Mouse (Mus musculus): ENCODE results near the gene Hmox2. TPM values are rescaled to one million over a fixed set of nuclear protein-coding genes. Genes with fewer than 3 reads are reported as not detected.

Gene Hmox2
- total RNA-seq, 2 experiments from 2014 or later = 57.3 to 106 TPM

DNA sequence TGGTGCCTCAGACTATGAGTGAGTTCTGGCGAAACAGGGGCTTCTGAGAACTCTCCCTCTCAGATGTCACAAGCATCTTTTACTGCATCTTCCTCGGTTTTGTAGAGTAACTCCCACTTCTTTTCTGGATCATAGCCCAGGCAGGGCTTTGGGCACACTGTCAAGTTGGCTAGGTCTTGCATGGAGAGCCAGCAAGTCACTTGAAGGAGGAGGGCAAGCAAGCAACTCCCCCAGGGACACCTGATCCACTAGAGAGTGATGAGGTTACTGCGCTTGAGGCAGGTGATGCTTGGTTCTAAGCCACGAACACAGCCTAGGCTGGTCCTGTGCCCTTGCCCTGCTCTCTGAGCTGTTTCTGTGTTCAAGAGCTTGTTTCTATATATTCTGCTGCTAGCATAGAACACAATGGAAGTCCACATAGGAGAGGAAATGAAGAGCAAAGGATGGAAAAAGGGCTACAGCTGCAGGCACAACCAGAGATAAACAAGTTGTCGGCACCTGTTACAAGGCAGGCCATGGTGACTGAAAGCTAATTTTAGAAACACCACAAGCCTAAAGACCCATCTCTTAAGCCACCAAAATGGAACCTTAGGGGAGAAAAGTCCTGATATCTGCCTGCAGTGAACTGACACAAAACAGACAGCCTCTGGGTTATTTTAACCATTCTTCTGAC, 55.5 kb downstream of the Hmox2 start:
- peak; percentile 70 to 71 for DNase-seq

DNA sequence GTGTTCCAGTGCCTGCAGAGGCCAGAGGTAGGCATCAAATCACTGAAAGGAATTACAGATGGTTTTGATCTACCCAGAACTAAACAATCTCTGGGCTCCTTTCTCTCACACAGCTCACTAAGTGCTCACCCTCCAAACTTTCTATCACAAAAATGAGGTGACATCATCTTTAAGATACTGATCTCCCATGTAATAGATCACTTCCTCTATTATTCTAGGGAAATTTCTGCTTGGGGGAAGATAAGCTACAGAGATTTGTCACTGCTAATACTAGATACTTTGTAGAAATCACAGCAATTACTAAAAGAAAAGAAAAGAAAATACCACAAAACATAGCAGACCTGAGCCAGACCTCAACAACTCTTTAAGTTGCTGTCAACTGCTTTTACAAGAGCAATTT, 56.4 kb downstream of the Hmox2 start:
- no peak for DNase-seq

DNA sequence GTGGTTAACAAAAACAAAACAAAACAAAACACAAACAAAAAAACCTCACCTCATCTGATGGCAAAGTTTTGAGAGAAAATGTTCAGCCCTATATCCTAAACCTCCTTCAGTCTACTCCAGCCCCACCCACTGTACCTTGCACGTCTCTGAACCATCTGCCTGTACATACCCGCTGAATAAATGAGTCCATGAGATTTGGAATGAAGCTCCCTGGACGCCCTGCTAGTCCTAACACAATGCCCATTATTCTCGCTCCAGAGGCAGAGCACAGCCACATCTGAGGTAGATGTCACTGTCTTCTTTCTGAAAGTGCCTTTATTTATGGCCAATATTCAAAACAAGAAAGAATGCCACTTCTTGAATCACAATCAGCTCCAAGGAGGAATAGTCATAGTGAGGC, 59.5 kb downstream of the Hmox2 start:
- no peak for DNase-seq

DNA sequence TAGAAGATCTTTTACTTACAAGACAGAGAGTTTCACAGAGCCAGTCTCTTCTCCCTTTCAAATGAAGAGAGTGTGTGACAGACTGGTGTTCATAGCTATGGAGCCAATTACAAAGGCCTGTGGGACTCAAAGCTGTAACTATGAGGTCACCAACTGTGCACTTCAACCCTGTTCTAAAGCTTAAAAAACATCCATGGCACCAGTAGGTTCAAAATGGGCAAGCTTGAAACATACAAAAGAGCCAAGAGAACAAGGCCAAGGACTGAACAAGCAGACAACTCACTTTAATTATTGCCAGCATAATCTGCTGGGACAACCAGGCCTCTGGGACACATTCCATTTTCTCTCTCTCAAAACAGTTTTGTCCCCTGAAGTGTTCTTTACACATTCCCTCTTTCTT, 62.0 kb downstream of the Hmox2 start:
- DNase-seq = no peak

DNA sequence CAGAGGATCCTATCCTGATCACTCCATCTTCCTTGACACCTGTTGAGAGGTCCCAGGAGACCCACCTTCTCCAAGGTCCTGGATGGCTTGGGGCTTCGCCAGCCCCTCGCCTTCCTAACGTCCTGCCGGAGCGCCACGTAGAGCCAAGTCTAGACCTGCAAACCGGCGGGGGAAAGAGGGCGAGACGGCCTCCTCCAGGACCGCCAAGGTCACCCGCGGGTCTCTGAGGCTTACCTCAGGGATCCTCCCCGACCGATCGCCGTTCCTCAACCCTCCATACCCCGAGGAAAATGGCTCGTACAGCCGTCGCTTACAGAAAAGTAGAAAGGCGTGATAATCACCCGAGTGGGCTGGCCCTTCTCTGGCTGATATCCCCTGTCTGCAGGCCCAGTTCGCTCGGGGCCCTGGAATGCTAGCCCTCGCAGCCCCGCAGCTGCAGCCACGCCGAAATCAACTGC, 63.2 kb downstream of the Hmox2 start:
- DNase-seq = peak; percentile 58 to 64

DNA sequence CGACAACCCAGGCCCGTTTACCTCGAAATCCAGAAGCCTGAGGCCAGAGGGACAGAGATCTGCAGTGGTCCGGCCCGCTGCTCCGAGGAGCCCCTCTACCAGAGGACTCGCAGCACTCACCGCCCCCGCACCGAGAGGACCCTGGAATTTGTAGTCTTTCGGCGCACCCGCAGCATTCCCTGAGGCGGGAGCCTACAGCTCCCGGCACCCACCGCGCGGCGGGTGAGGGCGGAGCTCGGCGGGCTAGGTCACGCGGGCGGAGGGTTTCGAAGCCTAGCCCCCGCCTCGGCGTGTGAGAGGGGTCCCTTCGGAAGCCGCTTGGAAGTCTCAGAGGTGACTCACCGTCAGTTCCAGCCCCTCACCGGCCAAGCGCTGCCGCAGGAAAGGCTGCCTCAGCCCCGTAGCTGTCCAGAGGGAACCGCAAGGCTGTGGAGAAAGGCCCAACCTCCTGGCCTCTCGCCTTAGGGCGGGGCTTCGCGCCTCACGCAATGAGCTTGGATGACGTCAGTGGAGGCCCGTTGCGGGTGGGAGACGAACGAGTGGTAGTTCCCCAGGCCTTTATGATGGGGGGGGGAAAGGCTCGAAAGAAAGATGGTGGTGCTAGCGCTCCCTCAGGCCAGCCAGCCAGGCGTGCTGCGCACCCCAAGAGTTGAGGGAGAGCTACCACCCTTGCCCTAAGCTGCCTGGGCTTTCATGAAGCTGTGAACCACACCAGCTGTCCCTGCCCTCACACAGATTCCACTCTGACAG, 63.8 kb downstream of the Hmox2 start, which contains the start of gene Cdip1:
Gene Cdip1 (minus strand): TSS at position 483 of the 750 bp plus-strand sequence.
- peak; percentile 95 to 97 for DNase-seq

DNA sequence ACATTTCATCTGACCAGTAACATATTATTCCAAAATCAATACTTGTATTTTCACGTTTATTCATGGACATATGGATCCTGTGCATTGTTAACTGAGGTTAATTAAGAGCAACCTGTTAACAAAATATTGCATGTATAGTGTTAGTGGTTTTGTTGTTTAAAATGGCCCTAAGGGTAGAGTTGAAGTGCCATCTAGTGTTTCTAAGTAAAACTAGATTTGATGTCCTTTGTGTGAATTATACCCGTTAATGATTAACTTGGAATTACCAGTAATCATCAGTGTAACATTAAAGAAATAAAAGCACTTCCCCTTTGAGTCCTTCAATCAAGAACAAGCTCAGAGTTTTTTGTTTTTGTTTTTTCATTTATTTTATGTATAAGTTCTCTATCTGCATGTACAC, 65.2 kb downstream of the Hmox2 start:
- DNase-seq = no peak

DNA sequence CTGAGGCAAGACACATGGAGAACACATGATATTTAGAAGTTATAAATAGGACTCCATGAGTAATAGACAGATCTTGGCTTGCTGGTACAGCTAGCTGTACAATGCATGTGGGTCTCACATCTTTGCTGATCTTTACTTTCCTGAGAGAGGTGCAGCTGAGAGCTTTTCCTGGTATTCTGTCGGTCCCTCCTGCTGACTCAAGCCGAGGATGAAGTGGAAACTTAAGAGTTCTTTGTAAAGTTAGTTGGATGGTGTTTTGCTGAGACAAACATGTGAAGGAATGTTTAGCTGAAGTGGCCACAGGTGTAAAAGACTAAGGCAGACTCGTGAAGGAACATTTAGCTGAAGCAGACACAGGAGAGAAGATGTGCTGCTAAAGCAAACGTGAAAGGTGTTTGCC, 70.5 kb downstream of the Hmox2 start:
- no peak for DNase-seq

Other genes with a start within 250 kb of the Hmox2 start
- gene Srl, start 184.5 kb upstream of the Hmox2 start, total RNA-seq (2021) = 1 to 10 TPM; 6.7 to 8.2 TPM
- gene Tfap4, start 166.5 kb upstream of the Hmox2 start, total RNA-seq (2021) = 1 to 10 TPM; 3.2 to 7.9 TPM
- gene Glis2, start 131.6 kb upstream of the Hmox2 start, total RNA-seq (2021) = 10 to 100 TPM; 19.9 to 20.1 TPM
- 100 to 1,000 TPM in 1 of 2 experiments, 10 to 100 TPM in 1; 95.3 to 109 TPM for gene Pam16, start 101.4 kb upstream of the Hmox2 start, total RNA-seq (2021)
- 10 to 100 TPM in 1 of 2 experiments, 1 to 10 TPM in 1; 8.9 to 15.1 TPM for gene Vasn, start 86.4 kb upstream of the Hmox2 start, total RNA-seq (2021)
- 100 to 1,000 TPM; 118 to 143 TPM for gene Dnaja3, start 86.4 kb upstream of the Hmox2 start, total RNA-seq (2021)
- gene Coro7, start 46.6 kb upstream of the Hmox2 start, total RNA-seq (2021) = 10 to 100 TPM; 24.6 to 25.1 TPM
- gene Nmral1, start 7.0 kb upstream of the Hmox2 start, total RNA-seq (2021) = 1 to 10 TPM; 3.9 to 4.0 TPM
- 100 to 1,000 TPM in 1 of 2 experiments, 10 to 100 TPM in 1; 99.9 to 114 TPM for gene Cdip1, start 63.9 kb downstream of the Hmox2 start, total RNA-seq (2021)
- not detected for gene 4930562C15Rik, start 109.1 kb downstream of the Hmox2 start, total RNA-seq (2021)
- gene Ubald1, start 154.0 kb downstream of the Hmox2 start, total RNA-seq (2021) = 10 to 100 TPM; 29.2 to 36.1 TPM
- 10 to 100 TPM; 72.9 to 79.3 TPM for gene Mgrn1, start 159.9 kb downstream of the Hmox2 start, total RNA-seq (2021)
- 10 to 100 TPM; 54.6 to 74.1 TPM for gene Nudt16l1, start 212.4 kb downstream of the Hmox2 start, total RNA-seq (2021)
- gene Anks3, start 237.8 kb downstream of the Hmox2 start, total RNA-seq (2021) = 10 to 100 TPM; 31.2 to 42.2 TPM

Measured in adrenal gland, postnatal 36 days (tissue).